Mouse (Mus musculus): ENCODE measurements at regions not wholly inside any gene's neighbourhood (a gene's known extent, or its start where the extent isn't known, plus 50 kb on each side); places are given as distances from the start of the nearest gene placed in this dataset.
A peak's percentile ranks its signal among the peaks of the same experiment; 100 is the strongest.

- 5% methylated on average over 3 of the region's 3 CpGs for WGBS
- H3K4me2 ChIP-seq: no peak overlapping the region
- no peak for ATAC-seq (ENCODE audit: insufficient number of reproducible peaks, low FRiP score)
- no peak overlapping the region for H3K9ac ChIP-seq
- peaks cover 39% of the 10 kb centered on the region; the same call in 1 of the 2 replicates for H3K27me3 ChIP-seq (replicated peaks)
- no peak overlapping the region for H3K4me3 ChIP-seq
- no peaks in the 10 kb centered on the region for H3K4me1 ChIP-seq (replicated peaks)
- H3K27ac ChIP-seq (ENCODE audit: poor library complexity, severe bottlenecking): no peak overlapping the region
- H3K36me3 ChIP-seq: no peaks in the 10 kb centered on the region
- no peaks in the 10 kb centered on the region for H3K9me3 ChIP-seq (replicated peaks)
Measured at GRCm38 (mm10) chrX:13224902-13225301, 55.9 kb upstream of the Ddx3x start.

- H3K27ac ChIP-seq (ENCODE audit: poor library complexity, severe bottlenecking): no peak overlapping the region
- no peak overlapping the region for H3K4me2 ChIP-seq
- ATAC-seq (ENCODE audit: insufficient number of reproducible peaks, low FRiP score): no peak
- peaks cover 30% of the 10 kb centered on the region; the same call in 1 of the 2 replicates for H3K27me3 ChIP-seq (replicated peaks)
- no peak overlapping the region for H3K4me3 ChIP-seq
- H3K9ac ChIP-seq: no peak overlapping the region
- WGBS: 54% methylated on average over 3 of the region's 3 CpGs
- H3K9me3 ChIP-seq (replicated peaks): no peaks in the 10 kb centered on the region
- H3K36me3 ChIP-seq: no peaks in the 10 kb centered on the region
- no peaks in the 10 kb centered on the region for H3K4me1 ChIP-seq (replicated peaks)
Measured at GRCm38 (mm10) chrX:13226429-13226828, 54.3 kb upstream of the Ddx3x start.

- ATAC-seq (ENCODE audit: insufficient number of reproducible peaks, low FRiP score): 0 out of 2 replicates have a peak, but pooled peaks have one; percentile 16
- peak overlapping the region; percentile 64 for H3K9ac ChIP-seq
- peak overlapping the region; percentile 43 for H3K4me3 ChIP-seq
- H3K36me3 ChIP-seq: no peaks in the 10 kb centered on the region
- H3K27ac ChIP-seq (ENCODE audit: poor library complexity, severe bottlenecking): peak overlapping the region; percentile 86
- H3K27me3 ChIP-seq (replicated peaks): peaks cover 12% of the 10 kb centered on the region; the same call in 1 of the 2 replicates
- 21% methylated on average over 8 of the region's 8 CpGs for WGBS
- no peaks in the 10 kb centered on the region for H3K9me3 ChIP-seq (replicated peaks)
- H3K4me1 ChIP-seq (replicated peaks): no peaks in the 10 kb centered on the region
- peak overlapping the region; percentile 64 for H3K4me2 ChIP-seq
Measured at GRCm38 (mm10) chrX:13229891-13230614, 50.7 kb upstream of the Ddx3x start.

DNA sequence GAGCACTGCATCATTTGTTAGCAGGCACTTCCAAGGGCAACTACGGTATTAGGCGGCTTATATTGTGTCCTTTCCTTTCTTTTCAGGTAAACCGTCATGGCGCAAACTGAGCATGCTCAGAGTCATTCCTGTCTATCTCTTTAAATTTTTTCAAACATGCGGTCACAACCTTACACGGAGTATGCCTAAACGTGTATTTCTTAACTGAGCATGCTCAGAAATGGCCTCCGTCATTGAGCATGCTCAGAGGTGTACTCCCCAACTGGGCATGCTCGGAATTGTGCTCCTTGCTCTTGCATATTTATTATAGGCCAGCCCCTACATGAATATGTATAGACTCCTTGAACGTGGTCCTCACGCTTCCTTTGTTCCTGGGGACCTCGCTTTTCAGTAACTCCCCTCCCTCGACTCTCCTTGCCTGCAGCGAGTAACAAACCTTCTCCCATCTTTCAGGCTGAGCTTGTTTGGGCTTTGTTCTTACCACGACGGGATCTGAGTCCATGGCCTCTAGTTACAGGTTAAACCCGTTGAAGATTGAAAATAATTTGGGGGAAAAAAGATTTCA, 50.1 kb upstream of the Ddx3x start:
- Histone ChIP-seq H3K4me1 (replicated peaks) (no peaks in the 10 kb centered on the region), H3K27ac (ENCODE audit: poor library complexity, severe bottlenecking) (peak overlapping the region; percentile 86), H3K9me3 (replicated peaks) (no peaks in the 10 kb centered on the region), H3K36me3 (no peaks in the 10 kb centered on the region), H3K4me2 (peak overlapping the region; percentile 64), H3K9ac (peak overlapping the region; percentile 64), H3K4me3 (peak overlapping the region; percentile 43), H3K27me3 (replicated peaks) (peaks cover 18% of the 10 kb centered on the region; the same call in 1 of the 2 replicates)
- 11% methylated on average over 17 of the region's 17 CpGs for WGBS
- peak; percentile 97 for ATAC-seq (ENCODE audit: insufficient number of reproducible peaks, low FRiP score)
